ENCODE assay signal across 11 mouse cellular contexts in the genomic region with DNA sequence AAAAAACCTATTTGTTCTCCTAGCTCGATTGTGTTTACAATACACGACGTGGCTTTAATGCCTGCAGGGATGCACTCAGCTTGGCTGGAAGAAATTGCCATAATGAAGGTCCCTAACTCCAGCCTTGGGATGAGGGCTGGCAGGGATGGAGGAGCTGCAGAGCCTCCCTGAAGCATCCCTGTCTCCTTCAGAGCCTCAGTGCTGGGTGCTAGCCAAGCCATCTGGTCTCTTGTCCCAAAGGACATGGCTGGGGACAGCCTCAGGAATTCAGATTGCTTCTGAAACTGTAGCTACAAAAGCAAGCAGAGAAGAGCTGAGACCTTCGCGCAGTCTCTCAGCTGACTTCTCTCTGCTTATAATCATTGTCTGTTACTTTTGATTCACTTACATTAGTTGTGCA.
DNase-seq lines count a peak whose midpoint lies in the region; ATAC-seq and TF ChIP-seq lines count a peak whose summit lies in the region.
"Had no signal": no experiment of that assay in that cellular context is flagged by ENCODE, and none has a peak within 500 bp of the region (broad histone marks: within the 10 kb centered on the region; RNA-seq: fewer than 3 reads in every experiment).

No protein-coding gene starts in this region.

- H3K4me2 ChIP-seq in forebrain, postnatal 0 days (ENCODE audit: low read depth): no peak overlapping the region
- no peak overlapping the region for H3K4me2 ChIP-seq in forebrain, embryonic 12.5 days
- H3K4me2 ChIP-seq in kidney, embryonic 14.5 days (replicated peaks; ENCODE audit: low read depth, low read length): no peak overlapping the region
- H3K4me2 ChIP-seq: embryonic facial prominence, embryonic 15.5 days; liver, embryonic 13.5 days had no signal

- H3K4me1 ChIP-seq in forebrain, postnatal 0 days (ENCODE audit: insufficient read depth): no peaks in the 10 kb centered on the region
- H3K4me1 ChIP-seq in forebrain, embryonic 12.5 days: no peaks in the 10 kb centered on the region
- no peaks in the 10 kb centered on the region for H3K4me1 ChIP-seq in kidney, embryonic 14.5 days (ENCODE audit: control insufficient read depth, insufficient read depth, low read length)

- no peak for TF ChIP-seq CTCF in forebrain, postnatal 0 days (IDR thresholded peaks at IDR 0.05; ENCODE audit: low read depth)

- no peaks in the 10 kb centered on the region for H3K36me3 ChIP-seq in forebrain, postnatal 0 days (ENCODE audit: insufficient read depth)
- H3K36me3 ChIP-seq in forebrain, embryonic 12.5 days (replicated peaks): no peaks in the 10 kb centered on the region
- no peaks in the 10 kb centered on the region for H3K36me3 ChIP-seq in kidney, embryonic 14.5 days (ENCODE audit: control insufficient read depth, insufficient read depth, low read length)
- H3K36me3 ChIP-seq: embryonic facial prominence, embryonic 15.5 days; liver, embryonic 13.5 days had no signal

- ATAC-seq in forebrain, postnatal 0 days: peak; percentile 34; the same call in 1 of the 2 replicates
- no peak for ATAC-seq in forebrain, embryonic 12.5 days (ENCODE audit: low FRiP score)
- ATAC-seq in megakaryocyte-erythroid progenitor cell, adult 5-6 weeks (replicated peaks; ENCODE audit: low FRiP score, low TSS enrichment, poor library complexity, severe bottlenecking): no peak
- no peak for ATAC-seq in kidney, embryonic 14.5 days (ENCODE audit: low FRiP score, low TSS enrichment)

- no peaks in the 10 kb centered on the region for H3K9me3 ChIP-seq in forebrain, postnatal 0 days (ENCODE audit: low read length)
- no peaks in the 10 kb centered on the region for H3K9me3 ChIP-seq in forebrain, embryonic 12.5 days
- H3K9me3 ChIP-seq in kidney, embryonic 14.5 days (ENCODE audit: control insufficient read depth, low read length): no peaks in the 10 kb centered on the region
- H3K9me3 ChIP-seq: embryonic facial prominence, embryonic 15.5 days; liver, embryonic 13.5 days had no signal

- H3K27me3 ChIP-seq in forebrain, postnatal 0 days (ENCODE audit: insufficient read depth, low read length): no peaks in the 10 kb centered on the region
- no peaks in the 10 kb centered on the region for H3K27me3 ChIP-seq in forebrain, embryonic 12.5 days
- no peaks in the 10 kb centered on the region for H3K27me3 ChIP-seq in kidney, embryonic 14.5 days (ENCODE audit: control insufficient read depth, insufficient read depth, low read length)
- H3K27me3 ChIP-seq: embryonic facial prominence, embryonic 15.5 days; liver, embryonic 13.5 days had no signal

- H3K9ac ChIP-seq in forebrain, postnatal 0 days: no peak overlapping the region
- H3K9ac ChIP-seq in forebrain, embryonic 12.5 days: no peak overlapping the region
- no peak overlapping the region for H3K9ac ChIP-seq in kidney, embryonic 14.5 days (ENCODE audit: low read depth, low read length)
- H3K9ac ChIP-seq: embryonic facial prominence, embryonic 15.5 days; liver, embryonic 13.5 days had no signal

- no peak overlapping the region for H3K4me3 ChIP-seq in forebrain, postnatal 0 days (ENCODE audit: low read depth, low read length)
- no peak overlapping the region for H3K4me3 ChIP-seq in forebrain, embryonic 12.5 days (replicated peaks)
- H3K4me3 ChIP-seq in kidney, embryonic 14.5 days (ENCODE audit: low read length): no peak overlapping the region
- H3K4me3 ChIP-seq: embryonic facial prominence, embryonic 15.5 days; liver, embryonic 13.5 days had no signal

- no peak for DNase-seq in forebrain, postnatal 0 days
- DNase-seq in layer of hippocampus, adult 11-12 months (ENCODE audit: low spot score): peak; percentile 13
- no peak for DNase-seq in layer of hippocampus, adult 9-10 months (ENCODE audit: low spot score)
- peak; percentile 46 for DNase-seq in Muller cell, postnatal 12 days (ENCODE audit: inconsistent ontology term)
- DNase-seq in cerebellum, postnatal 14 days: peak; percentile 89 to 92
- DNase-seq: liver, embryonic 13.5 days; right cerebral cortex, postnatal 25 days had no signal

- no peak overlapping the region for H3K27ac ChIP-seq in forebrain, postnatal 0 days (ENCODE audit: low read depth, low read length)
- H3K27ac ChIP-seq in forebrain, embryonic 12.5 days: no peak overlapping the region
- no peak overlapping the region for H3K27ac ChIP-seq in kidney, embryonic 14.5 days (ENCODE audit: low read depth, low read length)
- H3K27ac ChIP-seq: embryonic facial prominence, embryonic 15.5 days; liver, embryonic 13.5 days had no signal

- 66% methylated on average over 5 of the region's 5 CpGs for WGBS in forebrain, postnatal 0 days
- WGBS in forebrain, embryonic 12.5 days: 86% methylated on average over 5 of the region's 5 CpGs
- 90% methylated on average over 5 of the region's 5 CpGs for WGBS in kidney, embryonic 14.5 days

Comparison
In these comparisons a context has a peak if more than half of its experiments do, and no peak if none do; other contexts are left out.
1. DNase-seq: peak in layer of hippocampus, adult 11-12 months (single experiment), Muller cell, postnatal 12 days (single experiment) and cerebellum, postnatal 14 days (2 of 2); none in forebrain, postnatal 0 days (single experiment) and layer of hippocampus, adult 9-10 months (single experiment).